Mouse (Mus musculus) hematopoietic stem cell, adult 5-6 weeks (primary cell): Measurements from ENCODE around the gene Wnt7b. TPM values are rescaled to one million over a fixed set of nuclear protein-coding genes. Genes with fewer than 3 reads are reported as not detected.

Source experiments
- ATAC-seq, 2 experiments: fragments of 125-278 bp in 1 of 2; replicated peaks in 1 of 2; 2 replicates each; pipeline ENCODE4 v1.8.0; 2016 to 2017; ENCODE audit warnings: inconsistent platforms in 2 of 2, mild to moderate bottlenecking in 2 of 2, moderate number of reproducible peaks in 2 of 2, low read depth in 1 of 2, moderate TSS enrichment in 1 of 2; ENCODE audit not compliant: low FRiP score in 2 of 2, poor library complexity in 2 of 2, severe bottlenecking in 2 of 2, insufficient read depth in 1 of 2, low TSS enrichment in 1 of 2
- total RNA-seq: library from RNA; stranded (forward); fragments of 172-1452, 232-1000 nt; gene quantifications from 2 replicates; pipeline ENCODE4 v1.2.3, GENCODE M21; 2017

Gene Wnt7b
- total RNA-seq, 1 experiment from 2014 or later, result not detected

- no peak for ATAC-seq
These were observed 28.9 kb downstream of the Wnt7b start for GRCm38 (mm10) chr15:85553421-85553820.

DNA sequence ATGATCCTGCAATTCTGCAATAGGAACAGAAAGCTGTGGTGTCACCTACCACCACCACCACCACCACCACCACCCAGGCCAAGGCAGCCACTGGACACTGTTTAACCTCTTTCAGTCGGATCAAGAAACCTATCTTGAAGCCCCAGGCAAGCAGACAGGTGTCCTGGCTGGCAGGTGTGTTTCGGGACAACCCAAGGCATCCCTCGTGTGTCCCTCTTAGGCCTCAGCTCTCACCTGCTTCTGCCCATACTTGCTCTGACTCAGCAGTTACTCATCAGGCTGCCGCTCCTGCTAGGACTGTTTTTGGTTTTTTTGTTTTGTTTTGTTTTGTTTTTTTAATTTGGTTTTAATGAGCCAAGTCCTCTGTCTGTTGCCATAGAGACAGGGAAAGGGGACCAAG, 35.8 kb downstream of the Wnt7b start:
- ATAC-seq, result no peak

DNA sequence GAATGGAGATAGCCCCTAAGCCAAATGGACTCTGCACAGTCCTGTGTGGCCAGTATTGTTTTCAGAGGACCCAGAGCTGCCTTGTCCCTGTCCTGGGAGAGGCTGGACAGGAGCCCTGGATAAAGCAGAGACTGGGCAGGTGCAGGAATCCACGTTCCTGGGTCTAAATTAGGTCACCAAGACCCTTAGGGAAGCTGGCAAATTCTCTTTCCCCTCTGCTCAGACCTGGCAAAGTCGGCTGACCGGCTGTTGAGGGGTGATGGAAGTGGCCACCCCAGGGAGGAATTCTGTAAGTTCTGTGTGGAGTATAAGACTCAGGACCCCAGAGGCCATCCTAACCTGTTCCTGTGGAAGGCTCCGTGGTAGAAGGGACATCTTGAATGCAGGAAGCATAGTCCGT, 36.9 kb downstream of the Wnt7b start:
- ATAC-seq, result no peak

- no peak for ATAC-seq
These were observed 44.1 kb downstream of the Wnt7b start for GRCm38 (mm10) chr15:85538170-85538569.

GRCm38 (mm10) chr15:85537151-85537550, 45.1 kb downstream of the Wnt7b start:
- no peak for ATAC-seq

DNA sequence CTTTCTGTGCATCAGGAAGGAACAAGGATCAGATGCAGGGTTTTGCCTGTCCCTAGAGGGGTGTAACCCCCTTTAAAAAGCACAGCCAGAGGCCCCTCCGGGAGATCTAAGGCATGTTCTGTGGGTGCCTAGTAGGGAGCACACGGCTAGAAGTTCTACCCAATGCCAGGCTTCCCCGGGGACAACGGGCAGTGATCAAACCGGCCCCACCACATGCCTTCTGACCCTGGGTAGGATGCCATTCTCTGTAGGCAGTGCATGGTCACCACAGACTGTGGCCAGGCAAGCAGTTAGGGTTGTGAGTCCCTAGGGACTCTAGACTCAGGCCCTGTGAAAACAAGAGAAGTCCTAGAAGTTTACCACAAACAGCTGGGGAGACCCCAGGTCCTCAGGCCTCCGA, 47.6 kb downstream of the Wnt7b start:
- ATAC-seq, result no peak

DNA sequence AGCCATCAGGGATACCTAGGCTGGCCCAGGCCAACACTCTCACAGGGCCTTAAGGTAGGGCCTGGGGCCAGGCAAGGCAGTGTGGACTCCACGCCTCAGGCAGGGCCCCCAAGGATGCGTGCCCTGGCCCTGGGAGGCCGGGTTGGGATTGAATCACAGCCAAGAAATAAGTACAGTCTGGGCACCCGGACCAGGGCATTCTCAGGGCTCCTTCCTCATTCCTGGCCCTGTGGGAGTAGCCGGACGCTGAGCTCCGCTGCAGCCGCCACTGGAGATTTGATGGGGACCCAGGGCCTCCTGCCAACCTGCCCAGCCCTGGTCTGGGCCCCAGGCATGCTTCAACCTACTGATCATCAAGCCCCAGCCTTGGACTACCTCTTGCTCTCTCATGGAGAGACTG, 48.1 kb downstream of the Wnt7b start:
- no peak for ATAC-seq

GRCm38 (mm10) chr15:85532063-85532462, 50.2 kb downstream of the Wnt7b start:
- no peak for ATAC-seq

GRCm38 (mm10) chr15:85529911-85530310, 52.4 kb downstream of the Wnt7b start:
- no peak for ATAC-seq

DNA sequence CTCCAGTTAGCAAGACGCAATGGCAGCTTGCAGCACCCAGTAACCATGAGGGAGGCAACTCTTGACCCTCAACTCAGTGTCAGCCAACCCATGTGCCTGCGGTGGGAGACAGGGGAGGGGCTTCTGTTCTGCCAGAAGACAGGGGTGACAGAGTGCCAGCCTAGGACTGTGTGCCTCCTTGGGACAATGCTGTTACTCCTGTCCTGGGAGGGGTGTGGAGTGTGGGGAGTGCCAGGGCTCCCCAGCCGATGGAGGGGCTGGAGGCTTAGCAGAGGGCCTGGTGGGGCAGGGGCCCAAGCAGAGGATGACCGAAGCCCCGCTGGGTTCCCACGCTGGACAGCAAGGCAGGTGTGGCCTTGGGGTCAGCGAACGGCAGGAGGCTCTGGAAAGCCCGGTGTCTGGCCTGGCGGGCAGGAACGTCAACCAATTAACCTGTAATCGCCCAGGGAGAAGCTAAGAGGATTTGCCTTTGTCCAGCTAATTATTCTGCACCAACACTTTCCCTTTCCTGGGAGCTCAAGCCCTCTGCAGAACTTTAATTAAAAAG, 57.8 kb downstream of the Wnt7b start:
- no peak for ATAC-seq

DNA sequence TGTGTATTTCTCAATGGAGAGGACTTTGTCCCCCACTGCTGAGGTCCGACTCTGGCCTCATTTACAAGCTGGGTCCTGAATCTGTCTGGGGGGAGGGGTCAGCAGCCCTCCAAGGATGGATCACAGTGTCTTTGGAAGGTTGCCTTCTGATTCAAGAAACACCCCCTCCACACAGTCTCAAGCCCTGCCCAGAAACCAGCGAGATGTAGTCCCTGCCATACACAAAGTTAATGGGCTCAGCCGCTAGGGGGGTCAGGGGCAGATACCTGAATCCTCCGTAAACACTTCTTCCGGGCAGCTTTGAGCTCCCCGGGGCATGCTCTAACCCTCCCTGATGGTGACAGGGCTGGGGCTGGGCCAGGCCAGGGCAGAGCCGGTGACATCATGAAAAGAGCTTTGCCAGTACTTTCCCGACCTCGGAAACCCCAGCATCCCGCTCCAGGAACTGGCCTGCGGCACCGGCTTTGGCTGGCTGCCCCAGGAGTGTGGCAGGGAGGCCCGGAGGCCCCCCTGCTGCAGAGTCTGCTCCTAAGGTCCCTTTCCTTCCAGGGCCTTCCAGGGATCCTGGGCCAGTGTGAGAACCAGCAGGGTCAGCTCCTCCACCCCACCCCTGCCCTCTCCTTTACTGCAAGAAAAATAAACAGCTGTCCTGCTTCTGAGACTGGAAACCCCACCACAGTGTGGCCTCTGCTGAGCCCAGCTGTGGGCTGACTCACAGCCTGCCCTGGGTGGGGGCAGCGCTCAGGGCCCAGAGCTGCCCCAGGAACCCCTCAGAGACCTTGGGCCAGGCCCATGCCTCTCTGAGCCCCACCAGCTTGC, 58.9 kb downstream of the Wnt7b start:
- ATAC-seq, result peak; percentile 61 to 72

- no peak for ATAC-seq
These were observed 62.8 kb downstream of the Wnt7b start for GRCm38 (mm10) chr15:85519438-85519837.

DNA sequence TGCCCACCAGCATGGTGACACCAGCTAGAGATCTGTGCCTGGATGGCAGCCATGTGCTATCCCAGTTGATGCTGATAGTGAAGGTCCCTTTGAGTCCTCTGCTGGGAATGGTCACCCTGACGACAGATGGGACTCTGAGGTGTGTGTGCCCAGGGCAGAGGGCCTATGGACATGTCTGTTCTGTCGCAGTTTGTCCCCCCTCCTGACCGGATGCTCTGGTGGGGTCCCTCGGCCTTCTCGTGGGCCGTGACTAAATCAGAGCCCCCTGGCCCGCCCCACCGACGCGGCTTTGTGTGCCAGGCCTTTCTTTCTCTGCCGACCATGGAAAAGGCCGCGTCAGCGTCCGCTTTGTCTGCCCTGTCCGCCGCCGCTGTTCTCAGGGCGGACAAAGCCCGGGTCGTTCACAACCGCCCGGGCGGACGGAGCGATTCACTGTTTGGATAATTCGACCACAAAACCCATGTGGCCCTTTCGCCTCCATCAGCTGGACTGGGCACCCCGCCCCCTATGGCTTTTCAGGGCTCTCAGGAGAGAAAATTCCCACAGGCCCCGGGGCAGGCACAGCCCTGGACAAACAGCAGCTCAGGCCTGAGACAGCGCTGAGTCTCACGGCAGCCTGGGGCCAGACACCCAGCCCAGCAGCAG, 74.8 kb downstream of the Wnt7b start:
- ATAC-seq, result no peak

GRCm38 (mm10) chr15:85506680-85507079, 75.6 kb downstream of the Wnt7b start:
- no peak for ATAC-seq

GRCm38 (mm10) chr15:85505118-85505925, 77.0 kb downstream of the Wnt7b start:
- ATAC-seq, result no peak

DNA sequence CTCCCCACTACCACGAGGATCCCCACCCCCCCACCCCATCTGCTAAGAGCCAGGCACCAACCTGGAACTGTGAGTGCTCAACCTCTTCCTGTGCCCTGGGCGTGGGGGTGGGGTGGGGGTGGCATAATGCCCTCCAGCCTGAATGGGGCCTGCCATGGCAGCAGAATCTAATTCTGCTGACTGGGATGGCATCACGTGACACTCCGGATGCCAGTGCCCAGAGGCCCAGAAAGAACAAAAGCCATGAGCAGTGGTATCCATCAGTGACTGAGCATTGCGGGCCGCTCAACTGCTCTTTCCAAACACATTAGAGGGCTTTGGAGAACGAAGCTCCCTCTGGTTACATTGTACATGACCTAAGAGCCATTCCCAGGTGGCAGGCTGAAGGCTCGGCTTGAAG, 79.1 kb downstream of the Wnt7b start, which contains the start of gene 7530416G11Rik:
Gene 7530416G11Rik (minus strand): TSS at position 101 of the 400 bp plus-strand sequence.
- no peak for ATAC-seq

DNA sequence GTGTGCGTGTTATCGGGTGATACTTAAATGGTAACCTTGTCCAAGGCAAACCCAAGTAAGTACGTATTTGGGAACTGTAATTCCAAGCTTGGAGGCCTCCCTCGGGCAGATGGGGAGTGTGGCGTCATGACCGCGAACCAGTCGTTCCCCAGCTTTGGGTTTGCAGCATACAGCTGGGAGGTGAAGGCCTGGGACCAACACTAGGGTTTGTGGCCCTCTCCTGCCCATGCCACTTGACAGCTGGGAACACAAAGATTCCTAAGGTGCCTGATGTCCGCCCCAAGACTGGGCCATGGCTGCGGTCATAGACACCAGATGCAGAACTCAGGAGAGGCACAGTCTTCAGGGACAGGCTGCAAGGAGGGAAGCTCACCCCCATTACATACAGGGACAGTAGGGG, 82.0 kb downstream of the Wnt7b start:
- ATAC-seq, result no peak

DNA sequence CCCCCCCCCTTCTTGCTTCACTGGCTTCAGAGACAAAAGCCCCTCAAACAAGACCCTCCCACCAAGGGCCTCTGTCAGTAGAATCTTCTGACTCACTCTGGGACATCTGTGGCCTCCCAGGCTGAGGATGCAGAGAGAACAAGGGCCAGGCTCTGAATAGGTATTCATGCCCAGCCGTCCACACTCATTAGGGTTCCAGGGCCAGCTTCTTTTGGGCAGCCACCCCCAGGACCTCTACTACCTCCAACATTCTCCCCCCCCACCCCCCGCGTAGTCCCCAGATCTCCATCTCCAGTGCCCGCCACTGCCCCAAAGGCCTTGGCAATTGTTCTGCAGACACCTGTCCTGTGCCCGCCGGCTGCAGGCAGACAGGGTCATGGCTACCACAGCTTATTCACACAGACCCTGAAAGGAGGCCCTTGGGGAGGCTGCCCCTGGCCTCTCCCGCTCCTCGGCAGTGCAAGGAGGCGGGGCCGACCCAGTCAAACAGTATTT, 84.2 kb downstream of the Wnt7b start:
- ATAC-seq, result no peak
